Mouse (Mus musculus) spleen, postnatal 36 days (tissue): ENCODE measurements around the gene Bnip2.

Experiments
- DNase-seq, 2 experiments: peaks; one replicate each; pipeline ENCODE4 v3.0.0; 2022; ENCODE audit warnings: low spot score in 2 of 2, mixed read lengths in 1 of 2

Gene Bnip2

GRCm38 (mm10) chr9:70048280-70048679, 59.0 kb downstream of the Bnip2 start:
- DNase-seq, result no peak

GRCm38 (mm10) chr9:70048751-70049415, 59.6 kb downstream of the Bnip2 start:
- no peak for DNase-seq

- DNase-seq, result no peak
These were observed 60.1 kb downstream of the Bnip2 start for GRCm38 (mm10) chr9:70049416-70049783.

- no peak for DNase-seq
These were observed 60.6 kb downstream of the Bnip2 start for GRCm38 (mm10) chr9:70049839-70050238.

DNA sequence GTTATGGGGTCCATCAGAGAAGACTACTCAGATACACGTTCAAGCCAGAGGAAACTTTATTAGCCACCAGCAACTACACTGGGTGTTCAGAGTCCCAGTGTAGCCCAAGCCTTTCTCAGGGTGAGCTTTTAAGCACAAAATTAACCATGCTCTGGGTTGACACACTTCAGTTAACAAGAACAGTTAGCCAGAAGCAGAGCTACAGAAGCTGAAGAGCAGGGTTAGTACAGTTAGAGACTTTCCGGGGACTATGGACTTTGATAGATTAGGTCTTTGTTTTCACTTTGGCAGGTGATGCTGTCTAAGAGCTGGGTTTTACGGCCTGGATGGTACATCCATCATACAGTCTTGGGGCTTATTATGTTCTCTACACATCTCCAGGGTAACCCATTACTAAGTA, 63.5 kb downstream of the Bnip2 start:
- DNase-seq, result no peak

GRCm38 (mm10) chr9:70053411-70053810, 64.1 kb downstream of the Bnip2 start:
- DNase-seq, result no peak
